Mouse (Mus musculus) CH12.LX (cell line): ENCODE measurements around the gene Otud5. TPM values are rescaled to one million over a fixed set of nuclear protein-coding genes. Genes with fewer than 3 reads are reported as not detected.

Experiments used
- DNase-seq: peaks from one replicate; pipeline ENCODE4 v3.0.0-alpha.2; 2013; ENCODE audit errors: extremely low read depth
- H3K27ac ChIP-seq: 2 replicates; pipeline ENCODE4 v1.5.1; 2012; ENCODE audit warnings: low read depth, mild to moderate bottlenecking, control low read depth, moderate library complexity; ENCODE audit not compliant: insufficient read depth
- H3K27me3 ChIP-seq: replicated peaks from 2 replicates; pipeline ENCODE3; 2012; ENCODE audit warnings: inconsistent platforms
- H3K36me3 ChIP-seq, 2 experiments: replicated peaks in 1 of 2; 2 replicates each; pipeline versions ENCODE3 to v1.6.1; 2012; ENCODE audit warnings: inconsistent platforms in 1 of 2, low read length in 1 of 2, mild to moderate bottlenecking in 1 of 2, mixed read lengths in 1 of 2, moderate library complexity in 1 of 2; ENCODE audit not compliant: control insufficient read depth in 1 of 2, insufficient read depth in 1 of 2
- H3K4me1 ChIP-seq, 2 experiments: 2 replicates each; pipeline ENCODE4 v1.6.1; 2012; ENCODE audit warnings: inconsistent platforms in 1 of 2, moderate library complexity in 1 of 2; ENCODE audit not compliant: insufficient read depth in 2 of 2, control insufficient read depth in 1 of 2
- H3K4me2 ChIP-seq: 2 replicates; pipeline ENCODE4 v1.6.1; 2012; ENCODE audit warnings: low read depth, mild to moderate bottlenecking, control low read depth; ENCODE audit not compliant: poor library complexity, insufficient read depth, severe bottlenecking
- H3K4me3 ChIP-seq, 3 experiments: fragments of 150-350 bp in 1 of 3; sonication (generic) in 1 of 3; replicated peaks in 1 of 3; 2 replicates each; pipeline versions ENCODE3 to v1.5.1; 2011 to 2012; ENCODE audit warnings: low read depth in 2 of 3, low read length in 2 of 3, mild to moderate bottlenecking in 2 of 3, moderate library complexity in 2 of 3, control low read depth in 1 of 3, improper control_type of control experiment in 1 of 3, inconsistent platforms in 1 of 3, mixed read lengths in 1 of 3; ENCODE audit not compliant: poor library complexity in 1 of 3
- H3K79me2 ChIP-seq: replicated peaks from 2 replicates; pipeline ENCODE4 v1.6.1; 2012; ENCODE audit warnings: mild to moderate bottlenecking, moderate library complexity; ENCODE audit not compliant: control insufficient read depth, poor library complexity, insufficient read depth, severe bottlenecking; ENCODE audit errors: extremely low read depth
- H3K9ac ChIP-seq: 2 replicates; pipeline ENCODE4 v1.6.1; 2012; ENCODE audit warnings: low read depth, mild to moderate bottlenecking, control low read depth, moderate library complexity; ENCODE audit not compliant: insufficient read depth
- H3K9me3 ChIP-seq: replicated peaks from 2 replicates; pipeline ENCODE3; 2012; ENCODE audit warnings: low read length, inconsistent platforms, mixed read lengths
- BHLHE40 ChIP-seq: IDR thresholded peaks from 2 replicates; pipeline ENCODE4 v1.6.1; 2011; ENCODE audit warnings: mild to moderate bottlenecking, low read depth, low read length, improper control_type of control experiment
- CHD1 ChIP-seq: IDR thresholded peaks from 2 replicates; pipeline ENCODE4 v1.6.1; 2012; ENCODE audit warnings: low read depth, low read length, improper control_type of control experiment, inconsistent platforms
- CHD2 ChIP-seq: IDR thresholded peaks from 2 replicates; pipeline ENCODE4 v1.6.1; 2011; ENCODE audit warnings: low read length, improper control_type of control experiment
- CTCF ChIP-seq, 2 experiments: IDR thresholded peaks in 1 of 2; conservative IDR thresholded peaks in 1 of 2; 2 replicates each; pipeline ENCODE4 v1.5.1; 2011 to 2012; ENCODE audit warnings: low read depth in 2 of 2, low read length in 2 of 2, improper control_type of control experiment in 1 of 2, inconsistent platforms in 1 of 2, mild to moderate bottlenecking in 1 of 2, moderate library complexity in 1 of 2
- E2F4 ChIP-seq: IDR thresholded peaks from 2 replicates; pipeline ENCODE4 v1.6.1; 2011; ENCODE audit warnings: low read depth, low read length, improper control_type of control experiment; ENCODE audit not compliant: insufficient replicate concordance
- ELF1 ChIP-seq: IDR thresholded peaks from 2 replicates; pipeline ENCODE4 v1.6.1; 2014; ENCODE audit warnings: low read depth, mild to moderate bottlenecking, inconsistent platforms, low read length, improper control_type of control experiment
- EP300 ChIP-seq: IDR thresholded peaks from 2 replicates; pipeline ENCODE4 v1.6.1; 2011; ENCODE audit warnings: low read length, improper control_type of control experiment
- ETS1 ChIP-seq: conservative IDR thresholded peaks from 2 replicates; pipeline ENCODE4 v1.6.1; 2012; ENCODE audit warnings: low read depth, mild to moderate bottlenecking, inconsistent platforms, low read length, improper control_type of control experiment, moderate library complexity
- HCFC1 ChIP-seq: IDR thresholded peaks from 2 replicates; pipeline ENCODE4 v1.6.1; 2012; ENCODE audit warnings: low read depth, mild to moderate bottlenecking, inconsistent platforms, low read length, improper control_type of control experiment
- IRF4 ChIP-seq: IDR thresholded peaks from 2 replicates; pipeline ENCODE4 v1.6.1; 2014; ENCODE audit warnings: low read depth, mild to moderate bottlenecking, inconsistent platforms, low read length, improper control_type of control experiment
- JUND ChIP-seq: conservative IDR thresholded peaks from 2 replicates; pipeline ENCODE4 v1.6.1; 2011; ENCODE audit warnings: low read depth, low read length, improper control_type of control experiment
- KAT2A ChIP-seq: IDR thresholded peaks from 2 replicates; pipeline ENCODE4 v1.6.1; 2012; ENCODE audit warnings: low read length, improper control_type of control experiment, inconsistent platforms; ENCODE audit not compliant: insufficient replicate concordance
- MAFK ChIP-seq: IDR thresholded peaks from 2 replicates; pipeline ENCODE4 v1.6.1; 2011; ENCODE audit warnings: low read length, improper control_type of control experiment; ENCODE audit not compliant: insufficient replicate concordance
- MEF2A ChIP-seq: IDR thresholded peaks from 2 replicates; pipeline ENCODE4 v1.6.1; 2014; ENCODE audit warnings: low read depth, mild to moderate bottlenecking, inconsistent platforms, low read length, improper control_type of control experiment, borderline replicate concordance
- MXI1 ChIP-seq: IDR thresholded peaks from 2 replicates; pipeline ENCODE4 v1.6.1; 2011; ENCODE audit warnings: mild to moderate bottlenecking, low read depth, low read length, improper control_type of control experiment
- MYC ChIP-seq: IDR thresholded peaks from 2 replicates; pipeline ENCODE4 v1.6.1; 2011; ENCODE audit warnings: low read depth, mild to moderate bottlenecking, improper control_type of control experiment, low read length
- NELFE ChIP-seq: IDR thresholded peaks from 2 replicates; pipeline ENCODE4 v1.6.1; 2011; ENCODE audit warnings: low read depth, low read length, improper control_type of control experiment
- NRF1 ChIP-seq: IDR thresholded peaks from 2 replicates; pipeline ENCODE4 v1.6.1; 2014; ENCODE audit warnings: low read depth, mild to moderate bottlenecking, inconsistent platforms, low read length, improper control_type of control experiment, moderate library complexity
- PAX5 ChIP-seq: IDR thresholded peaks from 2 replicates; pipeline ENCODE4 v1.6.1; 2012; ENCODE audit warnings: low read length, inconsistent platforms, mixed read lengths
- POLR2AphosphoS2 ChIP-seq: IDR thresholded peaks from 2 replicates; pipeline ENCODE4 v1.6.1; 2011; ENCODE audit warnings: low read depth, low read length, improper control_type of control experiment
- RAD21 ChIP-seq: IDR thresholded peaks from 2 replicates; pipeline ENCODE4 v1.6.1; 2011; ENCODE audit warnings: low read depth, mild to moderate bottlenecking, low read length, improper control_type of control experiment, moderate library complexity
- RCOR1 ChIP-seq: conservative IDR thresholded peaks from 2 replicates; pipeline ENCODE4 v1.6.1; 2012; ENCODE audit warnings: low read depth, mild to moderate bottlenecking, inconsistent platforms, low read length, improper control_type of control experiment
- SIN3A ChIP-seq: IDR thresholded peaks from 2 replicates; pipeline ENCODE4 v1.6.1; 2012; ENCODE audit warnings: low read length, improper control_type of control experiment, inconsistent platforms
- SMC3 ChIP-seq: IDR thresholded peaks from 2 replicates; pipeline ENCODE4 v1.6.1; 2011; ENCODE audit warnings: low read depth, low read length, improper control_type of control experiment
- TBP ChIP-seq: conservative IDR thresholded peaks from 2 replicates; pipeline ENCODE4 v1.6.1; 2011; ENCODE audit warnings: low read depth, low read length, improper control_type of control experiment
- UBTF ChIP-seq: IDR thresholded peaks from 2 replicates; pipeline ENCODE4 v1.6.1; 2012; ENCODE audit warnings: low read depth, mild to moderate bottlenecking, inconsistent platforms, low read length, improper control_type of control experiment, moderate library complexity
- USF1 ChIP-seq: IDR thresholded peaks from 2 replicates; pipeline ENCODE4 v1.6.1; 2014; ENCODE audit warnings: low read depth, mild to moderate bottlenecking, inconsistent platforms, low read length, improper control_type of control experiment
- USF2 ChIP-seq: conservative IDR thresholded peaks from 2 replicates; pipeline ENCODE4 v1.6.1; 2011; ENCODE audit warnings: low read depth, low read length, improper control_type of control experiment
- ZKSCAN1 ChIP-seq: IDR thresholded peaks from 2 replicates; pipeline ENCODE4 v1.6.1; 2012; ENCODE audit warnings: low read depth, inconsistent platforms, low read length, improper control_type of control experiment, borderline replicate concordance
- ZMIZ1 ChIP-seq: IDR thresholded peaks from 2 replicates; pipeline ENCODE4 v1.6.1; 2012; ENCODE audit warnings: low read depth, mild to moderate bottlenecking, inconsistent platforms, low read length, improper control_type of control experiment
- ZNF384 ChIP-seq: IDR thresholded peaks from 2 replicates; pipeline ENCODE4 v1.6.1; 2012; ENCODE audit warnings: low read depth, low read length, improper control_type of control experiment, inconsistent platforms
- dilution Hi-C: fragments of 300-500 bp; cut with MboI; formaldehyde crosslinking; loops from 2 replicates; pipeline ENCODE4 v1.14.3; 2020; ENCODE audit warnings: low sequenced_read_pairs; ENCODE audit not compliant: extremely low pct_unique_long_range_greater_than_20kb, extremely low pct_ligation_motif_present
- in situ Hi-C: fragments of 300-500 bp; cut with MboI; formaldehyde crosslinking; loops from 3 replicates; pipeline ENCODE4 v1.14.3; 2019; ENCODE audit warnings: low sequenced_read_pairs, low pct_ligation_motif_present, low pct_unique_long_range_greater_than_20kb, mixed read lengths
- polyA plus RNA-seq: library from polyadenylated mRNA; unstranded; fragments of >175 nt; gene quantifications from 2 replicates; pipeline ENCODE4 v1.2.1, GENCODE M21; 2012; ENCODE audit warnings: low read depth; ENCODE audit not compliant: insufficient read length
- total RNA-seq, 2 experiments: library from RNA; depleted of rRNA; stranded (reverse); fragments of 300-350 nt in 1 of 2; fragments of >200 nt in 1 of 2; gene quantifications; 2 replicates each; pipeline ENCODE4 v1.2.3; 2012 to 2014

Otud5 gene
- total and polyA plus RNA-seq, 3 experiments: 58.0 to 92.7 (median 67.8) TPM

GRCm38 (mm10) chrX:7865343-7865742 is 24.2 kb downstream of the Otud5 start (continued):
- TF ChIP-seq KAT2A (0 out of 2 replicates have a peak, but pooled peaks have one; percentile 20), CHD1 (no peak), CHD2 (peak; percentile 87), SIN3A (no peak)

GRCm38 (mm10) chrX:7865786-7866185 is 24.6 kb downstream of the Otud5 start:
- Histone ChIP-seq H3K9me3 (no peaks in the 10 kb centered on the region), H3K4me2 (peak overlapping the region; percentile 80), H3K9ac (peak overlapping the region; percentile 23; the same call in 1 of the 2 replicates), H3K36me3 (peaks cover 6 to 9% of the 10 kb centered on the region in 2 experiments), H3K27ac (peak overlapping the region; percentile 98), H3K4me1 (peaks cover 13 to 66% of the 10 kb centered on the region in 2 experiments), H3K4me3 (no peak overlapping the region), H3K27me3 (no peaks in the 10 kb centered on the region), H3K79me2 (peaks cover 22% of the 10 kb centered on the region)
- in situ Hi-C loops (no loop called here), dilution Hi-C loops (no loop called here)
- TF ChIP-seq RCOR1 (no peak), JUND (no peak), MXI1 (no peak), IRF4 (no peak), TBP (0 out of 2 replicates have a peak, but pooled peaks have one; percentile 16)
- DNase-seq: no peak

GRCm38 (mm10) chrX:7867141-7867540 is 26.0 kb downstream of the Otud5 start:
- in situ Hi-C loops: no loop called here
- H3K36me3 ChIP-seq: peaks cover 13 to 20% of the 10 kb centered on the region in 2 experiments
- TF ChIP-seq SMC3 (no peak), MYC (no peak), POLR2AphosphoS2 (no peak), HCFC1 (no peak), ZKSCAN1 (no peak), KAT2A (no peak), ZNF384 (no peak), E2F4 (no peak), PAX5 (no peak), MAFK (no peak), JUND (no peak), USF2 (no peak), ELF1 (no peak), RAD21 (no peak), NRF1 (no peak), BHLHE40 (no peak), ZMIZ1 (no peak), SIN3A (peak; percentile 70; the same call in 1 of the 2 replicates), TBP (no peak), MEF2A (no peak), UBTF (no peak), CHD2 (no peak), CTCF (conservative IDR thresholded peaks at IDR 0.05 in 1 of 2, IDR thresholded peaks at IDR 0.05 in 1 of 2; ENCODE audit: low read depth in 2 of 2, low read length in 2 of 2) (no peak), NELFE (no peak), USF1 (no peak), EP300 (peak; percentile 39), ETS1 (peak; percentile 66)

More at GRCm38 (mm10) chrX:7867141-7867540, 26.0 kb downstream of the Otud5 start:
- Histone ChIP-seq H3K4me1 (peaks cover 7 to 55% of the 10 kb centered on the region in 2 experiments), H3K9ac (peak overlapping the region; percentile 60; the same call in 1 of the 2 replicates), H3K27ac (peak overlapping the region; percentile 98), H3K4me3 (peak overlapping the region; percentile 35 to 45 (median 43)), H3K4me2 (peak overlapping the region; percentile 87), H3K27me3 (no peaks in the 10 kb centered on the region), H3K9me3 (no peaks in the 10 kb centered on the region), H3K79me2 (peaks cover 17% of the 10 kb centered on the region)
- dilution Hi-C loops: no loop called here
- DNase-seq: no peak
